8 mouse cellular contexts compared by ENCODE assay signal in genomic region chr6:95117614-95118541, GRCm38 (mm10). TPM values are rescaled to one million over a fixed set of nuclear protein-coding genes. Genes with fewer than 3 reads are reported as not detected.
A peak's percentile ranks its signal among the peaks of the same experiment; 100 is the strongest.
DNase-seq lines count a peak whose midpoint lies in the region; ATAC-seq and TF ChIP-seq lines count a peak whose summit lies in the region.

No protein-coding gene starts in this region.

- TF ChIP-seq CTCF in kidney, adult 2 months (conservative IDR thresholded peaks at IDR 0.05; ENCODE audit: insufficient read depth, insufficient read length, low read depth, low read length): no peak
- TF ChIP-seq CTCF in spleen, adult 2 months (IDR thresholded peaks at IDR 0.05; ENCODE audit: extremely low read depth, insufficient read depth, insufficient read length, insufficient replicate concordance): no peak

- WGBS in embryonic facial prominence, embryonic 13.5 days: under 1% methylated on average over 103 of the region's 103 CpGs
- under 1% methylated on average over 96 of the region's 103 CpGs for WGBS in kidney, adult 2 months
- under 1% methylated on average over 86 of the region's 103 CpGs for WGBS in limb, embryonic 12.5 days
- WGBS in midbrain, embryonic 15.5 days: under 1% methylated on average over 87 of the region's 103 CpGs
- under 1% methylated on average over 100 of the region's 103 CpGs for WGBS in spleen, adult 2 months

- DNase-seq in 3134 (ENCODE audit: extremely low read depth, insufficient read length, low spot score): peak; percentile 95
- peak; percentile 96 for DNase-seq in adrenal gland, postnatal 36 days
- peak; percentile 92 to 98 for DNase-seq in heart, adult 18-20 months
- DNase-seq in kidney, adult 2 months: peak; percentile 98
- peak; percentile 92 to 98 for DNase-seq in spleen, adult 2 months (ENCODE audit: low read depth in 1 of 2, low spot score in 2 of 2)

- peaks cover 9% of the 10 kb centered on the region for H3K4me1 ChIP-seq in embryonic facial prominence, embryonic 13.5 days
- no peaks in the 10 kb centered on the region for H3K4me1 ChIP-seq in kidney, adult 2 months (ENCODE audit: control insufficient read depth, insufficient read depth, low read length)
- no peaks in the 10 kb centered on the region; the same call in 1 of the 2 replicates for H3K4me1 ChIP-seq in limb, embryonic 12.5 days (replicated peaks)
- peaks cover 14% of the 10 kb centered on the region for H3K4me1 ChIP-seq in midbrain, embryonic 15.5 days
- H3K4me1 ChIP-seq in spleen, adult 2 months (ENCODE audit: control insufficient read depth, insufficient read depth, insufficient read length): peaks cover 7% of the 10 kb centered on the region

- peak overlapping the region; percentile 75 for H3K9ac ChIP-seq in embryonic facial prominence, embryonic 13.5 days
- peak overlapping the region; percentile 71 for H3K9ac ChIP-seq in limb, embryonic 12.5 days (replicated peaks)
- H3K9ac ChIP-seq in midbrain, embryonic 15.5 days: peak overlapping the region; percentile 70

- H3K4me2 ChIP-seq in embryonic facial prominence, embryonic 13.5 days: peak overlapping the region; percentile 63
- H3K4me2 ChIP-seq in limb, embryonic 12.5 days: peak overlapping the region; percentile 61
- H3K4me2 ChIP-seq in midbrain, embryonic 15.5 days: peak overlapping the region; percentile 53

- H3K27ac ChIP-seq in embryonic facial prominence, embryonic 13.5 days: peak overlapping the region; percentile 74
- H3K27ac ChIP-seq in kidney, adult 2 months (ENCODE audit: insufficient read depth, low read depth, low read length): no peak overlapping the region
- peak overlapping the region; percentile 83 for H3K27ac ChIP-seq in limb, embryonic 12.5 days
- H3K27ac ChIP-seq in midbrain, embryonic 15.5 days: peak overlapping the region; percentile 92
- H3K27ac ChIP-seq in spleen, adult 2 months (ENCODE audit: insufficient read depth, low read length): peak overlapping the region; percentile 56

- H3K9me3 ChIP-seq in embryonic facial prominence, embryonic 13.5 days: no peaks in the 10 kb centered on the region
- no peaks in the 10 kb centered on the region for H3K9me3 ChIP-seq in limb, embryonic 12.5 days
- no peaks in the 10 kb centered on the region for H3K9me3 ChIP-seq in midbrain, embryonic 15.5 days

- peak overlapping the region; percentile 77 for H3K4me3 ChIP-seq in embryonic facial prominence, embryonic 13.5 days
- peak overlapping the region; percentile 72 for H3K4me3 ChIP-seq in kidney, adult 2 months (ENCODE audit: insufficient read depth, low read depth, low read length)
- peak overlapping the region; percentile 79 for H3K4me3 ChIP-seq in limb, embryonic 12.5 days (replicated peaks)
- peak overlapping the region; percentile 73 for H3K4me3 ChIP-seq in midbrain, embryonic 15.5 days
- H3K4me3 ChIP-seq in spleen, adult 2 months (ENCODE audit: extremely low read depth, insufficient read depth, insufficient read length): peak overlapping the region; percentile 93

- H3K27me3 ChIP-seq in embryonic facial prominence, embryonic 13.5 days: peaks cover 15% of the 10 kb centered on the region
- H3K27me3 ChIP-seq in kidney, adult 2 months (replicated peaks; ENCODE audit: control insufficient read depth, insufficient read depth, low read length): no peaks in the 10 kb centered on the region
- H3K27me3 ChIP-seq in limb, embryonic 12.5 days: peaks cover 4% of the 10 kb centered on the region; the same call in 1 of the 2 replicates
- H3K27me3 ChIP-seq in midbrain, embryonic 15.5 days (replicated peaks): no peaks in the 10 kb centered on the region; the same call in 1 of the 2 replicates
- H3K27me3 ChIP-seq in spleen, adult 2 months (ENCODE audit: control insufficient read depth, insufficient read depth, low read length): no peaks in the 10 kb centered on the region

- TF ChIP-seq POLR2A in kidney, adult 2 months (IDR thresholded peaks at IDR 0.05; ENCODE audit: low read depth, low read length): no peak
- peak; percentile 35 for TF ChIP-seq POLR2A in spleen, adult 2 months (IDR thresholded peaks at IDR 0.05; ENCODE audit: low read depth, low read length)

- H3K36me3 ChIP-seq in embryonic facial prominence, embryonic 13.5 days: peaks cover 9% of the 10 kb centered on the region
- H3K36me3 ChIP-seq in kidney, adult 2 months (ENCODE audit: control insufficient read depth, insufficient read depth, low read length): no peaks in the 10 kb centered on the region
- peaks cover 14% of the 10 kb centered on the region; the same call in 1 of the 2 replicates for H3K36me3 ChIP-seq in limb, embryonic 12.5 days
- H3K36me3 ChIP-seq in midbrain, embryonic 15.5 days (replicated peaks): no peaks in the 10 kb centered on the region
- peaks cover 6% of the 10 kb centered on the region for H3K36me3 ChIP-seq in spleen, adult 2 months (ENCODE audit: control insufficient read depth, insufficient read depth, low read length)

- peak; percentile 99 for ATAC-seq in embryonic facial prominence, embryonic 13.5 days (ENCODE audit: insufficient number of reproducible peaks, insufficient read depth, low FRiP score, low TSS enrichment, low read depth)
- ATAC-seq in limb, embryonic 12.5 days (ENCODE audit: insufficient number of reproducible peaks, insufficient read depth, low FRiP score, low TSS enrichment, low read depth): peak; percentile 99
- ATAC-seq in midbrain, embryonic 15.5 days (replicated peaks): peak; percentile 99

RNA-seq across cellular contexts. Expression of gene Kbtbd8, which starts 0.8 kb away (rescaled TPM):
- 1 to 10 TPM; 3.8 to 4.2 TPM for total RNA-seq in adrenal gland, postnatal 36 days (2021)
- polyA plus RNA-seq in embryonic facial prominence, embryonic 13.5 days (2015; fragmentation: Nextera tagmentation; extraction: Ambion mirVana): 2.8 and 2.9 TPM in 2 replicates
- 1 to 10 TPM; 1.4 to 1.5 TPM for total RNA-seq in heart, adult 18-20 months (2021)
- 0.44 and 1.3 TPM in 2 replicates for polyA plus RNA-seq in kidney, adult 2 months (2012; rRNA removed)
- 4.5 and 5.1 TPM in 2 replicates for polyA plus RNA-seq in limb, embryonic 12.5 days (2016; fragmentation: Nextera tagmentation; extraction: Ambion mirVana)
- 4.1 and 4.2 TPM in 2 replicates for polyA plus RNA-seq in midbrain, embryonic 15.5 days (2015; fragmentation: Nextera tagmentation; extraction: Ambion mirVana)
- 0.34 and 0.36 TPM in 2 replicates for polyA plus RNA-seq in spleen, adult 2 months (2012; rRNA removed)
